ENCODE assay signal across 8 mouse cellular contexts in genomic region chr6:100704574-100705365, GRCm38 (mm10). TPM values are rescaled to one million over a fixed set of nuclear protein-coding genes. Genes with fewer than 3 reads are reported as not detected.
DNase-seq lines count a peak whose midpoint lies in the region; ATAC-seq and TF ChIP-seq lines count a peak whose summit lies in the region.

Gxylt2 (plus strand) TSS chr6:100704734.

- intact Hi-C loops in heart, adult 2 months (cut with DNase I): no loop called here

- under 1% methylated on average over 66 of the region's 77 CpGs for WGBS in heart, adult 2 months
- under 1% methylated on average over 77 of the region's 77 CpGs for WGBS in kidney, embryonic 15.5 days
- 2% methylated on average over 71 of the region's 77 CpGs for WGBS in liver, embryonic 13.5 days (ENCODE audit: insufficient replicate concordance)
- 3% methylated on average over 77 of the region's 77 CpGs for WGBS in thymus, adult 2 months

- peak; percentile 97 for DNase-seq in heart, adult 11 months
- no peak for DNase-seq in heart, adult 8-10 months (ENCODE audit: low spot score)
- peak; percentile 84 for DNase-seq in embryo, embryonic 10.5 days (ENCODE audit: low spot score)
- peak; percentile 60 to 68 for DNase-seq in heart, adult 2 months
- no peak for DNase-seq in liver, embryonic 13.5 days
- peak; percentile 32 for DNase-seq in ovary, postnatal 10 days (ENCODE audit: low spot score)
- no peak for DNase-seq in thymus, adult 2 months

- H3K9ac ChIP-seq in heart, adult 2 months (ENCODE audit: low read depth, low read length): peak within 1 kb of the TSS; percentile 57
- H3K9ac ChIP-seq in kidney, embryonic 15.5 days: peak within 1 kb of the TSS; percentile 68
- no peak within 1 kb of the TSS for H3K9ac ChIP-seq in liver, embryonic 13.5 days

- H3K27me3 ChIP-seq in heart, adult 2 months (ENCODE audit: control insufficient read depth, insufficient read depth, low read length): peaks cover 10% of the 10 kb centered on the region
- H3K27me3 ChIP-seq in kidney, embryonic 15.5 days: peaks cover 36% of the 10 kb centered on the region
- peaks cover 36% of the 10 kb centered on the region for H3K27me3 ChIP-seq in liver, embryonic 13.5 days
- no peaks in the 10 kb centered on the region; the same call in 1 of the 2 replicates for H3K27me3 ChIP-seq in thymus, adult 2 months (ENCODE audit: control insufficient read depth, insufficient read depth, low read length)

- TF ChIP-seq EP300 in heart, adult 2 months (IDR thresholded peaks at IDR 0.05; ENCODE audit: insufficient read depth, low read depth, low read length): no peak

- H3K79me2 ChIP-seq in heart, adult 2 months (replicated peaks; ENCODE audit: control insufficient read depth, insufficient read depth, low read length): no peaks in the 10 kb centered on the region

- H3K36me3 ChIP-seq in heart, adult 2 months (ENCODE audit: control insufficient read depth, insufficient read depth, low read length): no peaks in the 10 kb centered on the region
- H3K36me3 ChIP-seq in kidney, embryonic 15.5 days: no peaks in the 10 kb centered on the region
- no peaks in the 10 kb centered on the region for H3K36me3 ChIP-seq in liver, embryonic 13.5 days
- H3K36me3 ChIP-seq in thymus, adult 2 months (ENCODE audit: control insufficient read depth, insufficient read depth, low read length): no peaks in the 10 kb centered on the region

- peak; percentile 53; the same call in 1 of the 2 replicates for TF ChIP-seq POLR2A in heart, adult 2 months (IDR thresholded peaks at IDR 0.05; ENCODE audit: insufficient read depth, low read depth, low read length)
- TF ChIP-seq POLR2A in thymus, adult 2 months (IDR thresholded peaks at IDR 0.05; ENCODE audit: control insufficient read depth, extremely low read depth, insufficient read depth, low read length, poor library complexity): no peak

- H3K4me3 ChIP-seq in heart, adult 2 months: peak within 1 kb of the TSS; percentile 40
- peak within 1 kb of the TSS; percentile 79 for H3K4me3 ChIP-seq in kidney, embryonic 15.5 days (replicated peaks)
- peak within 1 kb of the TSS; percentile 52 for H3K4me3 ChIP-seq in liver, embryonic 13.5 days (replicated peaks)
- no peak within 1 kb of the TSS for H3K4me3 ChIP-seq in thymus, adult 2 months (ENCODE audit: control insufficient read depth, insufficient read depth, low read length)

- peak; percentile 35 for TF ChIP-seq CTCF in heart, adult 2 months (IDR thresholded peaks at IDR 0.05)
- no peak for TF ChIP-seq CTCF in thymus, adult 2 months (IDR thresholded peaks at IDR 0.05; ENCODE audit: borderline replicate concordance, control insufficient read depth, extremely low read depth, insufficient read depth, low read length, poor library complexity)

- H3K27ac ChIP-seq in heart, adult 2 months: peak within 1 kb of the TSS; percentile 53; the same call in 1 of the 2 replicates
- H3K27ac ChIP-seq in kidney, embryonic 15.5 days: peak within 1 kb of the TSS; percentile 84
- H3K27ac ChIP-seq in liver, embryonic 13.5 days: no peak within 1 kb of the TSS
- no peak within 1 kb of the TSS for H3K27ac ChIP-seq in thymus, adult 2 months (ENCODE audit: control insufficient read depth, insufficient read depth, low read length)

- peak within 1 kb of the TSS; percentile 98 for H3K4me2 ChIP-seq in kidney, embryonic 15.5 days
- peak within 1 kb of the TSS; percentile 65 for H3K4me2 ChIP-seq in liver, embryonic 13.5 days

- H3K4me1 ChIP-seq in heart, adult 2 months (ENCODE audit: control insufficient read depth, insufficient read depth, low read length): peaks cover 1% of the 10 kb centered on the region; the same call in 1 of the 2 replicates
- H3K4me1 ChIP-seq in kidney, embryonic 15.5 days: peaks cover 34% of the 10 kb centered on the region
- peaks cover 4% of the 10 kb centered on the region for H3K4me1 ChIP-seq in liver, embryonic 13.5 days (replicated peaks)
- H3K4me1 ChIP-seq in thymus, adult 2 months (replicated peaks; ENCODE audit: control insufficient read depth, insufficient read depth, low read length): no peaks in the 10 kb centered on the region

- peak; percentile 96 for ATAC-seq in kidney, embryonic 15.5 days (replicated peaks; ENCODE audit: low FRiP score)
- ATAC-seq in liver, embryonic 13.5 days (ENCODE audit: low read depth): no peak

- H3K9me3 ChIP-seq in kidney, embryonic 15.5 days (replicated peaks): no peaks in the 10 kb centered on the region; the same call in 1 of the 2 replicates
- H3K9me3 ChIP-seq in liver, embryonic 13.5 days (replicated peaks): no peaks in the 10 kb centered on the region

RNA-seq across cellular contexts. Expression of gene Gxylt2, which starts in this region (rescaled TPM):
- 1 to 10 TPM; 1.6 to 2.4 (median 2.3) TPM for total RNA-seq in heart, adult 8-10 months (2022)
- total RNA-seq in heart, adult 2 months (2021): 1 to 10 TPM; 2.2 to 3.1 TPM
- 2.0 and 2.9 TPM in 2 replicates for polyA plus RNA-seq in heart, adult 2 months (2012; rRNA removed)
- 9.0 and 10.1 TPM in 2 replicates for polyA plus RNA-seq in kidney, embryonic 15.5 days (2015; fragmentation: Nextera tagmentation; extraction: Ambion mirVana)
- polyA plus RNA-seq in liver, embryonic 13.5 days (2015; fragmentation: Nextera tagmentation; extraction: Ambion mirVana): 0.13 TPM in 2 replicates
- 0.82 and 2.2 TPM in 2 replicates for polyA plus RNA-seq in thymus, adult 2 months (2012; rRNA removed)

Comparison
In these comparisons a context has a peak if more than half of its experiments do, and no peak if none do; other contexts are left out.
1. DNase-seq: peak in heart, adult 11 months (single experiment), embryo, embryonic 10.5 days (single experiment), heart, adult 2 months (2 of 2) and ovary, postnatal 10 days (single experiment); none in heart, adult 8-10 months (single experiment), liver, embryonic 13.5 days (single experiment) and thymus, adult 2 months (single experiment).
2. H3K27ac ChIP-seq: peak in heart, adult 2 months (single experiment) and kidney, embryonic 15.5 days (single experiment); none in liver, embryonic 13.5 days (single experiment) and thymus, adult 2 months (single experiment).